Mouse (Mus musculus) ES-E14 (cell line): ENCODE measurements around the gene Tmx2.

Source experiments
- CHD2 ChIP-seq: IDR thresholded peaks from 2 replicates; pipeline ENCODE4 v1.6.1; 2014; ENCODE audit warnings: mild to moderate bottlenecking, low read depth, low read length, inconsistent platforms
- HCFC1 ChIP-seq: IDR thresholded peaks from 2 replicates; pipeline ENCODE4 v1.6.1; 2012; ENCODE audit warnings: low read length, inconsistent platforms, borderline replicate concordance; ENCODE audit not compliant: insufficient read depth
- ZC3H11A ChIP-seq: IDR thresholded peaks from 2 replicates; pipeline ENCODE4 v1.6.1; 2012; ENCODE audit warnings: low read depth, mild to moderate bottlenecking, inconsistent platforms, low read length, borderline replicate concordance

GRCm38 (mm10) chr2:84632999-84633398 lies 45.9 kb downstream of the Tmx2 start:
- TF ChIP-seq HCFC1 (no peak), CHD2 (no peak), ZC3H11A (no peak)
